Mouse (Mus musculus): ENCODE data around the gene Slco4a1. TPM values are rescaled to one million over a fixed set of nuclear protein-coding genes. Genes with fewer than 3 reads are reported as not detected.

Slco4a1 gene
- polyA plus RNA-seq, 1 experiment from 2014 or later: 1.4 TPM

- Histone ChIP-seq H3K27me3 (replicated peaks) (no peaks in the 10 kb centered on the region), H3K4me1 (no peaks in the 10 kb centered on the region), H3K4me2 (no peak overlapping the region), H3K27ac (no peak overlapping the region), H3K9ac (no peak overlapping the region), H3K9me3 (replicated peaks) (no peaks in the 10 kb centered on the region), H3K36me3 (no peaks in the 10 kb centered on the region), H3K4me3 (no peak overlapping the region)
- ATAC-seq: no peak
- WGBS (ENCODE audit: insufficient replicate concordance): 46% methylated on average over 3 of the region's 3 CpGs
These were observed 57.0 kb downstream of the Slco4a1 start for GRCm38 (mm10) chr2:180513019-180513418.

- no peaks in the 10 kb centered on the region for H3K9me3 ChIP-seq (replicated peaks)
These were observed 57.8 kb downstream of the Slco4a1 start for GRCm38 (mm10) chr2:180513835-180514234.

GRCm38 (mm10) chr2:180521437-180522221 is 65.6 kb downstream of the Slco4a1 start:
- Histone ChIP-seq H3K27ac (no peak overlapping the region), H3K4me3 (no peak overlapping the region), H3K9me3 (replicated peaks) (no peaks in the 10 kb centered on the region), H3K27me3 (replicated peaks) (peaks cover 25% of the 10 kb centered on the region; the same call in 1 of the 2 replicates), H3K4me1 (no peaks in the 10 kb centered on the region), H3K9ac (no peak overlapping the region), H3K36me3 (no peaks in the 10 kb centered on the region), H3K4me2 (no peak overlapping the region)
- no peak for ATAC-seq
- WGBS (ENCODE audit: insufficient replicate concordance): 56% methylated on average over 5 of the region's 5 CpGs

More at GRCm38 (mm10) chr2:180513835-180514234, 57.8 kb downstream of the Slco4a1 start:
- WGBS (ENCODE audit: insufficient replicate concordance): 36% methylated on average over 4 of the region's 4 CpGs
- no peak overlapping the region for H3K4me2 ChIP-seq
- no peak overlapping the region for H3K27ac ChIP-seq
- no peak overlapping the region for H3K9ac ChIP-seq
- H3K36me3 ChIP-seq: no peaks in the 10 kb centered on the region
- no peak for ATAC-seq
- no peaks in the 10 kb centered on the region for H3K4me1 ChIP-seq
- no peaks in the 10 kb centered on the region for H3K27me3 ChIP-seq (replicated peaks)
- H3K4me3 ChIP-seq: no peak overlapping the region

GRCm38 (mm10) chr2:180522825-180523224 is 66.8 kb downstream of the Slco4a1 start:
- 50% methylated on average over 4 of the region's 4 CpGs for WGBS (ENCODE audit: insufficient replicate concordance)
- Histone ChIP-seq H3K9ac (no peak overlapping the region), H3K4me2 (no peak overlapping the region), H3K27ac (no peak overlapping the region), H3K4me3 (no peak overlapping the region), H3K4me1 (no peaks in the 10 kb centered on the region), H3K36me3 (no peaks in the 10 kb centered on the region), H3K27me3 (replicated peaks) (peaks cover 37% of the 10 kb centered on the region), H3K9me3 (replicated peaks) (no peaks in the 10 kb centered on the region)
- ATAC-seq: no peak

Other genes starting within 250 kb of the Slco4a1 start
- 4.1 and 4.3 TPM in 2 replicates for gene Lama5, start 230.4 kb upstream of the Slco4a1 start, polyA plus RNA-seq (2016; fragmentation: Nextera tagmentation; extraction: Ambion mirVana)
- gene Rps21, start 198.9 kb upstream of the Slco4a1 start, polyA plus RNA-seq (2016; fragmentation: Nextera tagmentation; extraction: Ambion mirVana): 560 and 561 TPM in 2 replicates
- gene Cables2, start 182.7 kb upstream of the Slco4a1 start, polyA plus RNA-seq (2016; fragmentation: Nextera tagmentation; extraction: Ambion mirVana): 9.6 and 10.4 TPM in 2 replicates
- gene Rbbp8nl, start 166.4 kb upstream of the Slco4a1 start, polyA plus RNA-seq (2016; fragmentation: Nextera tagmentation; extraction: Ambion mirVana): not detected in 2 replicates
- gene Gata5, start 121.5 kb upstream of the Slco4a1 start, polyA plus RNA-seq (2016; fragmentation: Nextera tagmentation; extraction: Ambion mirVana): 3.0 and 3.1 TPM in 2 replicates
- 0.12 and 0.31 TPM in 2 replicates for gene Ntsr1, start 43.7 kb downstream of the Slco4a1 start, polyA plus RNA-seq (2016; fragmentation: Nextera tagmentation; extraction: Ambion mirVana)
- gene Mrgbp, start 125.1 kb downstream of the Slco4a1 start, polyA plus RNA-seq (2016; fragmentation: Nextera tagmentation; extraction: Ambion mirVana): 15.2 and 15.6 TPM in 2 replicates
- 31.6 and 32.5 TPM in 2 replicates for gene Ogfr, start 133.0 kb downstream of the Slco4a1 start, polyA plus RNA-seq (2016; fragmentation: Nextera tagmentation; extraction: Ambion mirVana)
- 2.4 and 2.9 TPM in 2 replicates for gene Col9a3, start 141.5 kb downstream of the Slco4a1 start, polyA plus RNA-seq (2016; fragmentation: Nextera tagmentation; extraction: Ambion mirVana)
- 0.08 and 0.26 TPM in 2 replicates for gene Tcfl5, start 186.5 kb downstream of the Slco4a1 start, polyA plus RNA-seq (2016; fragmentation: Nextera tagmentation; extraction: Ambion mirVana)